Mouse (Mus musculus) cortical plate, adult 2 months (tissue): ENCODE results near the gene Col1a2.

Source experiments
- CTCF ChIP-seq: fragments of 200-500 bp; IDR thresholded peaks from 2 replicates; pipeline ENCODE4 v1.5.1; 2011; ENCODE audit warnings: mild to moderate bottlenecking, control low read depth, low read length; ENCODE audit not compliant: insufficient read depth; ENCODE audit errors: extremely low read depth
- POLR2A ChIP-seq: fragments of 200-500 bp; IDR thresholded peaks from 2 replicates; pipeline ENCODE4 v1.6.1; 2011; ENCODE audit warnings: mild to moderate bottlenecking, low read length, control low read depth; ENCODE audit not compliant: insufficient read depth; ENCODE audit errors: extremely low read depth

DNA sequence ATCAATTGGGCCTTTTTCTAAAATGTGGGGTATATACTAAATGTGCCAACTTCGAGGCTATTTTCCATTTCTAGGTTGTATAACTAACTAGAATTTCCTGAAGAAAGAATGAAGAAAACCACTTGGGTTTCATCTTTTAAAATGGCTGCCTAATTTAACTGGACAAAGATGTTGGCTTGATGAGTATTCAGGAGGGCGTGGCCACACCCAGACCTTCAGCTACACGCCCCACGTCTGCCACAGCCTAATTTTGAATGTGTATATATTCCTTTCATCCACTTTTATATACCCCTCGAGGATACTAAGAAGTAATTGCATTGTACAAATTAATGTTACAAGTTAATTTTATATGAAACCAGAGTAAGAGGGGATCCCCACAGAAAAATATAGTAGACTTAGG lies 2.2 kb downstream of the Col1a2 start:
- TF ChIP-seq POLR2A = no peak
- TF ChIP-seq CTCF = no peak
